Mouse (Mus musculus): ENCODE results near the gene Gria2. TPM values are rescaled to one million over a fixed set of nuclear protein-coding genes. Genes with fewer than 3 reads are reported as not detected.
A peak's percentile ranks its signal among the peaks of the same experiment; 100 is the strongest.

Gene Gria2
- polyA plus RNA-seq, 1 experiment from 2014 or later: 0.95 TPM

- no peak overlapping the region for H3K4me3 ChIP-seq (ENCODE audit: low read length)
- H3K9ac ChIP-seq (ENCODE audit: low read depth, low read length): no peak overlapping the region
- no peaks in the 10 kb centered on the region for H3K36me3 ChIP-seq (ENCODE audit: control insufficient read depth, insufficient read depth, low read length)
- ATAC-seq: 0 out of 2 replicates have a peak, but pooled peaks have one; percentile 31
- H3K27me3 ChIP-seq (replicated peaks; ENCODE audit: control insufficient read depth, insufficient read depth, low read length): no peaks in the 10 kb centered on the region
- no peak overlapping the region for H3K4me2 ChIP-seq (ENCODE audit: low read depth, low read length)
- H3K27ac ChIP-seq (ENCODE audit: low read length): no peak overlapping the region
- no peaks in the 10 kb centered on the region; the same call in 1 of the 2 replicates for H3K4me1 ChIP-seq (ENCODE audit: control insufficient read depth, insufficient read depth, low read length)
- H3K9me3 ChIP-seq (ENCODE audit: control insufficient read depth, low read length): no peaks in the 10 kb centered on the region
Observed at GRCm38 (mm10) chr3:80781144-80781530, 21.5 kb downstream of the Gria2 start.

DNA sequence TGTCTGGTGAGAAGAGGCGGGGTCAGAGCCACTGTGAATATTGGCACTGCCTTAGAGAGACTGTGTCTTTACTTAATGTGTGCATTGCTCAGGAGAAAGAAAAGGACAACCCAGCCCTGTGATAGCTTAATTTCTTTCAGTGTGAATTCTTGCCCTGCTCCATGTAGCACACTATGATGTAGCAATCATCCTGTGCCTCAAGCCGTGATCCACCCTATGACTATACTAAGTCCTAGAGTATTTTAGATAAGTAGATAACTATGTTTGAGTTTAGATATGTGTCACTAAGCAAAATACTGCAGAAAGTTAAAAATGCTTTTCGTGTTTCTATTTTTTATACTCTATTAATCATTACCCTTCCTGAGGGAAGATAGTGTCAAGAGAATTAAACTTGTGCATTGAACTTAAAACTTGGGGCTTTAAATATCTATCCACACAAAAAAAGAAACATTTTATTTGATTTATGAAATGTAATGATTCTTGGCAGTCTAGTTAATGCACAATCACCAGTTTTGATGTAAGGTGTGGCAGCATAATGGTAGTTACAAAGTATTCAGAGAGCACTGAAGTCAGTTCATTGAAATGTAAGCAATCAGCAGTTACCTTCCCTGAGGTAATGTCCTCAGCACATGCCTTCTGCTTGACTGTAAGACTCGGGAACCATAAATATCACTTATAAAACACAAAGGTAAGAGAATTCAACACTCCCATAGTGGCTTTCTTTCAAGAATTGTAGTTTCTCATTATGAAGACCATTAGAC, 22.1 kb downstream of the Gria2 start:
- H3K4me3 ChIP-seq (ENCODE audit: low read length): no peak overlapping the region
- no peaks in the 10 kb centered on the region; the same call in 1 of the 2 replicates for H3K4me1 ChIP-seq (ENCODE audit: control insufficient read depth, insufficient read depth, low read length)
- no peaks in the 10 kb centered on the region for H3K36me3 ChIP-seq (ENCODE audit: control insufficient read depth, insufficient read depth, low read length)
- WGBS: 69% methylated on average over 4 of the region's 4 CpGs
- no peaks in the 10 kb centered on the region for H3K27me3 ChIP-seq (replicated peaks; ENCODE audit: control insufficient read depth, insufficient read depth, low read length)
- no peak overlapping the region for H3K9ac ChIP-seq (ENCODE audit: low read depth, low read length)
- ATAC-seq: peak; percentile 84
- no peaks in the 10 kb centered on the region for H3K9me3 ChIP-seq (ENCODE audit: control insufficient read depth, low read length)
- H3K27ac ChIP-seq (ENCODE audit: low read length): 0 out of 2 replicates have a peak overlapping the region, but pooled peaks have one; percentile 23
- no peak overlapping the region for H3K4me2 ChIP-seq (ENCODE audit: low read depth, low read length)

GRCm38 (mm10) chr3:80776628-80777027, 26.0 kb downstream of the Gria2 start:
- Histone ChIP-seq H3K27ac (ENCODE audit: low read length) (no peak overlapping the region), H3K4me3 (ENCODE audit: low read length) (no peak overlapping the region), H3K9me3 (ENCODE audit: control insufficient read depth, low read length) (no peaks in the 10 kb centered on the region), H3K9ac (ENCODE audit: low read depth, low read length) (no peak overlapping the region), H3K4me2 (ENCODE audit: low read depth, low read length) (no peak overlapping the region), H3K4me1 (ENCODE audit: control insufficient read depth, insufficient read depth, low read length) (no peaks in the 10 kb centered on the region; the same call in 1 of the 2 replicates), H3K36me3 (ENCODE audit: control insufficient read depth, insufficient read depth, low read length) (no peaks in the 10 kb centered on the region), H3K27me3 (replicated peaks; ENCODE audit: control insufficient read depth, insufficient read depth, low read length) (no peaks in the 10 kb centered on the region)
- 70% methylated on average over 2 of the region's 2 CpGs for WGBS
- ATAC-seq: no peak

DNA sequence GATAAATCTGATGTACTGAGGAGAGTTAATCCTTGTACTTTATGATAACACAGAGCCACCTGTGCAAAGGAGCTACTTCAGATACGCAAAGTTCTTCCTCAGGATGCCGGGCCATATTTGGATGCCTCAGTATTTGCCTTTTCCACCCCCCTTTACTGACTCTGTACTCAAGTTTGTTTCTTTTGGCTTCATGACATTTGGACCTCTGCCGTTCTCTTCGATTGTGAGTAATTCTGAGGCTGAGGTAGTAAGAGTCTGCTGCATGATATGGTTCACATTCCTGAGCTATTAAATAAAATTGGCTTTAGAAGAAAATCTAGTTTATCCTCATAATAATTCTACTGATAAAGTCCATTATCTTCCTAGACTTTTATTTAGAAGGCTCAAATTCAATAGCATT, 26.7 kb downstream of the Gria2 start:
- Histone ChIP-seq H3K9ac (ENCODE audit: low read depth, low read length) (no peak overlapping the region), H3K4me2 (ENCODE audit: low read depth, low read length) (no peak overlapping the region), H3K36me3 (ENCODE audit: control insufficient read depth, insufficient read depth, low read length) (no peaks in the 10 kb centered on the region), H3K4me1 (ENCODE audit: control insufficient read depth, insufficient read depth, low read length) (no peaks in the 10 kb centered on the region; the same call in 1 of the 2 replicates), H3K27ac (ENCODE audit: low read length) (no peak overlapping the region), H3K9me3 (ENCODE audit: control insufficient read depth, low read length) (no peaks in the 10 kb centered on the region), H3K27me3 (replicated peaks; ENCODE audit: control insufficient read depth, insufficient read depth, low read length) (no peaks in the 10 kb centered on the region), H3K4me3 (ENCODE audit: low read length) (no peak overlapping the region)
- ATAC-seq: no peak
- 67% methylated on average over 4 of the region's 4 CpGs for WGBS

GRCm38 (mm10) chr3:80774005-80774764, 28.4 kb downstream of the Gria2 start:
- Histone ChIP-seq H3K4me2 (ENCODE audit: low read depth, low read length) (no peak overlapping the region), H3K27ac (ENCODE audit: low read length) (no peak overlapping the region), H3K27me3 (replicated peaks; ENCODE audit: control insufficient read depth, insufficient read depth, low read length) (no peaks in the 10 kb centered on the region), H3K9me3 (ENCODE audit: control insufficient read depth, low read length) (no peaks in the 10 kb centered on the region), H3K4me3 (ENCODE audit: low read length) (no peak overlapping the region), H3K36me3 (ENCODE audit: control insufficient read depth, insufficient read depth, low read length) (no peaks in the 10 kb centered on the region), H3K9ac (ENCODE audit: low read depth, low read length) (no peak overlapping the region), H3K4me1 (ENCODE audit: control insufficient read depth, insufficient read depth, low read length) (no peaks in the 10 kb centered on the region)
- 75% methylated on average over 4 of the region's 4 CpGs for WGBS
- ATAC-seq: no peak

GRCm38 (mm10) chr3:80773232-80773631, 29.4 kb downstream of the Gria2 start:
- H3K9me3 ChIP-seq (ENCODE audit: control insufficient read depth, low read length): no peaks in the 10 kb centered on the region

DNA sequence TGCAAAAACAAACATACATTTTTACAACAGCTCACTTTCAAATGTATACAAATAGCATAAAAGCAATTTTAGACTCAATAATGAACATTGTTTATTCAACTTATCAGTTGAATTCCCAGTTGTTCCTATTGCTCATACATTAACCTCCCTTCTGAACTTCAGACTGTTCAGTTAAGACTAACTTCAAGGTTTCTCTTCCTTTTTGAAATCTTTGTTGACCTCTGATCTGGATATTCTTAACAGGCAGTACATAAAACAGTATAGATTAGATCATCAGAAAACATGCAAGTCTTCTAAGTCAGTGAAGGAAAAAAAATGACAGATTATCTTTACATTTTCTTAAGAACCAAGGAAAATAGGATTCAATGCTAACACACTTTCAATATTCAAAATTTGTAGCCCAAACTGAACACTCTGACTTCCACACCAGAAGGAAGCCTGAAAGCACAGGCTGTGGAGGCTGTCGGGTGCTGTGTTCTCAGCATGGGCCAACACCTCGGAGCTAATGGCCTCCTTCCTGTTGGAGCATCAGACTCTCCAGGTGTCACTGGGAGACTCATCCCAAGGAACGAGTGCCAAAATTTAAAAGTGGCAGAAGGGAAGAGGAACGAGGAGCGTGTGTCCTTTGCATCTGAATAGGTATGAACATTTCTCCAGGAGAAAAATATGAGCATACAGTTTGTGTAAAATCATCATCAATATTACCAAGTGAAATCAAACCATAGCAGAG, 33.0 kb downstream of the Gria2 start:
- Histone ChIP-seq H3K4me1 (ENCODE audit: control insufficient read depth, insufficient read depth, low read length) (no peaks in the 10 kb centered on the region), H3K27ac (ENCODE audit: low read length) (no peak overlapping the region), H3K4me3 (ENCODE audit: low read length) (no peak overlapping the region), H3K36me3 (ENCODE audit: control insufficient read depth, insufficient read depth, low read length) (no peaks in the 10 kb centered on the region), H3K4me2 (ENCODE audit: low read depth, low read length) (no peak overlapping the region), H3K9me3 (ENCODE audit: control insufficient read depth, low read length) (no peaks in the 10 kb centered on the region), H3K27me3 (replicated peaks; ENCODE audit: control insufficient read depth, insufficient read depth, low read length) (no peaks in the 10 kb centered on the region), H3K9ac (ENCODE audit: low read depth, low read length) (no peak overlapping the region)
- WGBS: 71% methylated on average over 5 of the region's 5 CpGs
- ATAC-seq: peak; percentile 82

More at GRCm38 (mm10) chr3:80773232-80773631, 29.4 kb downstream of the Gria2 start:
- H3K9ac ChIP-seq (ENCODE audit: low read depth, low read length): no peak overlapping the region
- H3K27me3 ChIP-seq (replicated peaks; ENCODE audit: control insufficient read depth, insufficient read depth, low read length): no peaks in the 10 kb centered on the region
- H3K4me2 ChIP-seq (ENCODE audit: low read depth, low read length): no peak overlapping the region
- WGBS: 87% methylated on average over 4 of the region's 4 CpGs
- no peaks in the 10 kb centered on the region for H3K36me3 ChIP-seq (ENCODE audit: control insufficient read depth, insufficient read depth, low read length)
- no peaks in the 10 kb centered on the region for H3K4me1 ChIP-seq (ENCODE audit: control insufficient read depth, insufficient read depth, low read length)
- H3K4me3 ChIP-seq (ENCODE audit: low read length): no peak overlapping the region
- ATAC-seq: no peak
- no peak overlapping the region for H3K27ac ChIP-seq (ENCODE audit: low read length)

DNA sequence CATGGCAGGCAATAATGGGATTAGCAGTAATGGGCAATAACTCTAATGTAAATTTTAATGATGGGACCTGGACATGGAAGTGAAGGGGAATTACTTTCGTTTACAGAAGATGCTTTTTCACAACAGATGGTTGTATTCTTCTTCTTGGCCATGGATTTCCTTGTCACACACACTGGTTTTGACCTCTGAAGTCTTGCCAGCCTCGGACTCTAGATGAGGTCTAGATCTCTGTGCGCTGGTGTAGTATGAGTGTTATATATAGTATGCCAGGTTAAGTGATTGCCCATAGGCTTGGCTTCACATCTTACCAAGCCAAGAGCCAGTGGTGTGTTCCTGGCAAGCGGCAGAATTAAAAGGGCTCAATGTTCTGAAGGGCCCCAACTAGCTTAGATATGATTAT, 43.7 kb downstream of the Gria2 start:
- Histone ChIP-seq H3K4me1 (ENCODE audit: control insufficient read depth, insufficient read depth, low read length) (no peaks in the 10 kb centered on the region), H3K9ac (ENCODE audit: low read depth, low read length) (no peak overlapping the region), H3K27me3 (replicated peaks; ENCODE audit: control insufficient read depth, insufficient read depth, low read length) (no peaks in the 10 kb centered on the region), H3K27ac (ENCODE audit: low read length) (no peak overlapping the region), H3K4me2 (ENCODE audit: low read depth, low read length) (no peak overlapping the region), H3K4me3 (ENCODE audit: low read length) (no peak overlapping the region), H3K36me3 (ENCODE audit: control insufficient read depth, insufficient read depth, low read length) (no peaks in the 10 kb centered on the region), H3K9me3 (ENCODE audit: control insufficient read depth, low read length) (no peaks in the 10 kb centered on the region)
- ATAC-seq: no peak
- 81% methylated on average over 4 of the region's 4 CpGs for WGBS

GRCm38 (mm10) chr3:80758363-80758762, 44.3 kb downstream of the Gria2 start:
- H3K4me2 ChIP-seq (ENCODE audit: low read depth, low read length): no peak overlapping the region
- H3K4me3 ChIP-seq (ENCODE audit: low read length): no peak overlapping the region
- H3K9me3 ChIP-seq (ENCODE audit: control insufficient read depth, low read length): no peaks in the 10 kb centered on the region
- H3K36me3 ChIP-seq (ENCODE audit: control insufficient read depth, insufficient read depth, low read length): no peaks in the 10 kb centered on the region
- H3K9ac ChIP-seq (ENCODE audit: low read depth, low read length): no peak overlapping the region
- H3K27ac ChIP-seq (ENCODE audit: low read length): no peak overlapping the region
- no peaks in the 10 kb centered on the region for H3K27me3 ChIP-seq (replicated peaks; ENCODE audit: control insufficient read depth, insufficient read depth, low read length)
- no peaks in the 10 kb centered on the region for H3K4me1 ChIP-seq (ENCODE audit: control insufficient read depth, insufficient read depth, low read length)
- no peak for ATAC-seq
- WGBS: 79% methylated on average over 2 of the region's 2 CpGs

Data from intestine, embryonic 16.5 days (tissue).